Comparison of ENCODE assay signal across 25 mouse cellular contexts in genomic region chr10:20750642-20751251, GRCm38 (mm10).
"Had no signal": no experiment of that assay in that cellular context is flagged by ENCODE, and none has a peak within 500 bp of the region (broad histone marks: within the 10 kb centered on the region; RNA-seq: fewer than 3 reads in every experiment).

No protein-coding gene starts in this region.

- DNase-seq: kidney, adult 11 months; kidney, adult 8-10 months; kidney, postnatal 14 days; kidney, postnatal 4 days; layer of hippocampus, adult 9-11 months; left cerebral cortex, postnatal 4 days; lung, adult 2 months; lung, postnatal 14 days; lung, postnatal 4 days; right cerebral cortex, adult 18-20 months; right cerebral cortex, postnatal 14 days; right cerebral cortex, postnatal 4 days; thymus, adult 18-20 months; thymus, postnatal 36 days had no signal

- H3K27ac ChIP-seq: layer of hippocampus, adult 2 months; limb, embryonic 12.5 days; limb, embryonic 15.5 days; liver, embryonic 15.5 days; midbrain, embryonic 10.5 days; midbrain, embryonic 13.5 days; stomach, embryonic 15.5 days had no signal

- ATAC-seq: midbrain, embryonic 13.5 days; midbrain, embryonic 16.5 days had no signal

- H3K4me3 ChIP-seq: layer of hippocampus, adult 2 months; limb, embryonic 12.5 days; limb, embryonic 15.5 days; liver, embryonic 15.5 days; megakaryocyte, embryonic 14.5 days; midbrain, embryonic 10.5 days; midbrain, embryonic 13.5 days; myocyte; stomach, embryonic 15.5 days had no signal

- H3K9me3 ChIP-seq: limb, embryonic 12.5 days; limb, embryonic 15.5 days; liver, embryonic 15.5 days; midbrain, embryonic 10.5 days; midbrain, embryonic 13.5 days; stomach, embryonic 15.5 days had no signal

- H3K36me3 ChIP-seq: limb, embryonic 12.5 days; limb, embryonic 15.5 days; liver, embryonic 15.5 days; midbrain, embryonic 10.5 days; midbrain, embryonic 13.5 days; stomach, embryonic 15.5 days had no signal

- H3K27me3 ChIP-seq: limb, embryonic 12.5 days; limb, embryonic 15.5 days; liver, embryonic 15.5 days; megakaryocyte, embryonic 14.5 days; midbrain, embryonic 13.5 days; stomach, embryonic 15.5 days had no signal

- H3K9ac ChIP-seq: limb, embryonic 12.5 days; limb, embryonic 15.5 days; liver, embryonic 15.5 days; midbrain, embryonic 13.5 days; stomach, embryonic 15.5 days had no signal

- H3K4me1 ChIP-seq: limb, embryonic 12.5 days; limb, embryonic 15.5 days; midbrain, embryonic 10.5 days; midbrain, embryonic 13.5 days; stomach, embryonic 15.5 days had no signal

- H3K4me2 ChIP-seq: limb, embryonic 12.5 days; limb, embryonic 15.5 days; liver, embryonic 11.5 days; liver, embryonic 15.5 days; midbrain, embryonic 13.5 days; stomach, embryonic 15.5 days had no signal
